Comparison of ENCODE assay signal across 20 mouse cellular contexts in the genomic region with DNA sequence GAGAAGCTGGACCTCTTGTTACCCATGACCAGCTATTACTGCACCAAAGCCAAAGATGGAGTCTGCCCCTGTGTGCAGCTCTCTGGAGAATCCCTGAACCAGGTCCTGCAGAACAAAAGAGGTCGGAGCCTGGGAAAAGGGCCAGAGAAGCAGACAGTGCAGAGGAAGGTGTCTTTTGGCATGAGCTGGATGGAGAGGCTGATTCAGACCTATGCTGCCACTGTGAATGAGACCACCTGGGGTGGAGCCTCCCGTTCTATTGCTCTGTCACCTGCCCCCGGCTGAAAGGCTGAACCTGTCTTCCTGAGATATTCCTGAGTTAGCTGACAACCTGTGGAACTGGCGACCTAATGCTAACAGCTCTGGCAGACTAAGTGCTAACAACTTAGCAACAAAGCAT. TPM values are rescaled to one million over a fixed set of nuclear protein-coding genes. Genes with fewer than 3 reads are reported as not detected.
"Had no signal": no experiment of that assay in that cellular context is flagged by ENCODE, and none has a peak within 500 bp of the region (broad histone marks: within the 10 kb centered on the region; RNA-seq: fewer than 3 reads in every experiment).

No protein-coding gene starts in this region.

- DNase-seq: kidney, postnatal 14 days; kidney, postnatal 4 days; left cerebral cortex, postnatal 4 days; lung, adult 18-20 months; lung, postnatal 10 days; lung, postnatal 4 days; midbrain, embryonic 14.5 days; retina, postnatal 1 day; right cerebral cortex, postnatal 25 days; spleen, adult 18-20 months; thymus, adult 18-20 months; thymus, postnatal 36 days had no signal

- ATAC-seq: liver, embryonic 12.5 days had no signal

RNA-seq across cellular contexts. Expression of gene Gm13539, which starts 1.1 kb away (rescaled TPM):
- total RNA-seq: layer of hippocampus, adult 18-20 months; layer of hippocampus, postnatal 14 days; left cerebral cortex, adult 8-10 months; left cerebral cortex, postnatal 14 days; left cerebral cortex, postnatal 4 days; megakaryocyte progenitor cell, adult 5-6 weeks; megakaryocyte-erythroid progenitor cell, adult 5-6 weeks; midbrain, postnatal 0 days had no signal

RNA-seq across cellular contexts. Expression of gene Lcn11, which starts 4.1 kb away (rescaled TPM):
- total RNA-seq: layer of hippocampus, adult 18-20 months; layer of hippocampus, postnatal 14 days; left cerebral cortex, adult 8-10 months; left cerebral cortex, postnatal 14 days; left cerebral cortex, postnatal 4 days; megakaryocyte progenitor cell, adult 5-6 weeks; megakaryocyte-erythroid progenitor cell, adult 5-6 weeks; midbrain, postnatal 0 days had no signal

RNA-seq across cellular contexts. Expression of gene Lcn3, which starts 15.6 kb away (rescaled TPM):
- total RNA-seq: layer of hippocampus, adult 18-20 months; layer of hippocampus, postnatal 14 days; left cerebral cortex, adult 8-10 months; left cerebral cortex, postnatal 14 days; left cerebral cortex, postnatal 4 days; megakaryocyte progenitor cell, adult 5-6 weeks; megakaryocyte-erythroid progenitor cell, adult 5-6 weeks; midbrain, postnatal 0 days had no signal

RNA-seq across cellular contexts. Expression of gene Glt6d1, which starts 34.7 kb away (rescaled TPM):
- total RNA-seq: layer of hippocampus, adult 18-20 months; layer of hippocampus, postnatal 14 days; left cerebral cortex, adult 8-10 months; left cerebral cortex, postnatal 14 days; left cerebral cortex, postnatal 4 days; megakaryocyte progenitor cell, adult 5-6 weeks; megakaryocyte-erythroid progenitor cell, adult 5-6 weeks; midbrain, postnatal 0 days had no signal

RNA-seq across cellular contexts. Expression of gene Lcn9, which starts 42.0 kb away (rescaled TPM):
- total RNA-seq: layer of hippocampus, adult 18-20 months; layer of hippocampus, postnatal 14 days; left cerebral cortex, adult 8-10 months; left cerebral cortex, postnatal 14 days; left cerebral cortex, postnatal 4 days; megakaryocyte progenitor cell, adult 5-6 weeks; megakaryocyte-erythroid progenitor cell, adult 5-6 weeks; midbrain, postnatal 0 days had no signal
